Mouse (Mus musculus) testis, adult 2 months (tissue): Measurements from ENCODE around the gene Atf7ip. TPM values are rescaled to one million over a fixed set of nuclear protein-coding genes. Genes with fewer than 3 reads are reported as not detected.

Source experiments
- H3K27ac ChIP-seq: fragments of 200-500 bp; 2 replicates; pipeline ENCODE4 v1.5.1; 2012; ENCODE audit warnings: low read depth, low read length; ENCODE audit not compliant: control insufficient read depth, insufficient read depth
- H3K27me3 ChIP-seq: fragments of 200-500 bp; 2 replicates; pipeline ENCODE4 v1.6.1; 2012; ENCODE audit warnings: mild to moderate bottlenecking, low read length, moderate library complexity; ENCODE audit not compliant: control insufficient read depth, insufficient read depth
- H3K36me3 ChIP-seq: fragments of 200-500 bp; 2 replicates; pipeline ENCODE4 v1.6.1; 2012; ENCODE audit warnings: mild to moderate bottlenecking, low read length; ENCODE audit not compliant: control insufficient read depth, insufficient read depth
- H3K4me1 ChIP-seq: fragments of 200-500 bp; 2 replicates; pipeline ENCODE4 v1.6.1; 2012; ENCODE audit warnings: low read length; ENCODE audit not compliant: control insufficient read depth, insufficient read depth
- H3K4me3 ChIP-seq: fragments of 200-500 bp; 2 replicates; pipeline ENCODE4 v1.5.1; 2012; ENCODE audit warnings: low read depth, mild to moderate bottlenecking, low read length, moderate library complexity, mixed read lengths; ENCODE audit not compliant: control insufficient read depth
- CTCF ChIP-seq: fragments of 200-500 bp; IDR thresholded peaks from 2 replicates; pipeline ENCODE4 v1.5.1; 2012; ENCODE audit warnings: low read depth, mild to moderate bottlenecking, inconsistent platforms, low read length, moderate library complexity; ENCODE audit not compliant: control insufficient read depth, insufficient read depth, insufficient replicate concordance
- POLR2A ChIP-seq: fragments of 200-500 bp; IDR thresholded peaks from 2 replicates; pipeline ENCODE4 v1.6.1; 2012; ENCODE audit warnings: low read depth, mild to moderate bottlenecking, inconsistent platforms, low read length, moderate library complexity; ENCODE audit not compliant: control insufficient read depth
- polyA plus RNA-seq: library from polyadenylated mRNA; depleted of rRNA; stranded (reverse); fragments of >200 nt; gene quantifications from 2 replicates; pipeline ENCODE4 v1.2.3, GENCODE M21; 2012

The Atf7ip gene
- polyA plus RNA-seq, 1 experiment, result 16.8 TPM

DNA sequence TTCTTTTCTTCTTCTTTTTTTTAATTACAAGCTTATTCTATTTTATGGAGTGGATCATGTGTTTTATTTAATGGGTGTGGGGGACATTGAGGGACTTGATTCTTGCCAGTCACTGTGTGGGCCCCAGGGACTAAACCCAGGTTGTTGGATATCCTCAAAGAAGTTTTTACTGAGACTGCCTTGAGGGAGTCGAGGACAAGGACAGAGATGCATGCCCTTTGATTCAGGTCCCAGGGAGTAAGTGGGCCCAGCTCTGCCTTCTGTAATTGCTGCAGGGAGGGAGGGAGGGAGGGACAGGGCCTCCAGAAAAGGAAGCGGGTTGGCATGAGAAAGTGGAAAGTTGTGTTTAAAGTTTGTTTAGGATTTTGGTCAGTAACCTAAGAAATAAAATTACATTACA, 23.2 kb downstream of the Atf7ip start:
- no peaks in the 10 kb centered on the region for H3K27me3 ChIP-seq
- H3K36me3 ChIP-seq, result no peaks in the 10 kb centered on the region
- TF ChIP-seq CTCF, result no peak
- no peak for TF ChIP-seq POLR2A
- H3K27ac ChIP-seq, result no peak overlapping the region
- H3K4me1 ChIP-seq, result 0 out of 2 replicates have a peak, but pooled peaks cover 2% of the 10 kb centered on the region
- no peak overlapping the region for H3K4me3 ChIP-seq

DNA sequence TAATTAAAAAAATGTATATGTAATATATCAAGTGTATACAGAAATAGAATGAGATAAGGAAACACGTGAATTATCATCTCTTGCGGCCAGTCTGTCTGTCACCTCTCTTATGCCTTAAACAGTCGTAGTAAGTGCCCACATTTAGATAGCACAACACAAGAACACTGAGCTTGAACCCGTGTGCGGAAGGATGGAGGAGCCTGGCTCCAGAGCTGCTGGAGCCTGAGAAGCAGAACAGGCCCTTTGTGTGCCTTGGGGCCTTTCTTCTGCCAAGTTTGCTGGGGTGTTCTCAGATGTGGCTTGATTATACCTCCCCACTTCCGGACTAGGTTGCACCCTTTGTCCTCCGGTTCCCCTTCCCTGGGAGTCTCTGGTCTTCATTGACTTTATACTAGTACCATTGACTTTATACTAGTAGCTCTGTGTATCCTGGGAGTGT, 25.8 kb downstream of the Atf7ip start:
- no peak for TF ChIP-seq CTCF
- TF ChIP-seq POLR2A, result no peak
- Histone ChIP-seq H3K27ac (peak overlapping the region; percentile 3; the same call in 1 of the 2 replicates), H3K27me3 (no peaks in the 10 kb centered on the region), H3K36me3 (no peaks in the 10 kb centered on the region; the same call in 1 of the 2 replicates), H3K4me1 (no peaks in the 10 kb centered on the region), H3K4me3 (no peak overlapping the region)

DNA sequence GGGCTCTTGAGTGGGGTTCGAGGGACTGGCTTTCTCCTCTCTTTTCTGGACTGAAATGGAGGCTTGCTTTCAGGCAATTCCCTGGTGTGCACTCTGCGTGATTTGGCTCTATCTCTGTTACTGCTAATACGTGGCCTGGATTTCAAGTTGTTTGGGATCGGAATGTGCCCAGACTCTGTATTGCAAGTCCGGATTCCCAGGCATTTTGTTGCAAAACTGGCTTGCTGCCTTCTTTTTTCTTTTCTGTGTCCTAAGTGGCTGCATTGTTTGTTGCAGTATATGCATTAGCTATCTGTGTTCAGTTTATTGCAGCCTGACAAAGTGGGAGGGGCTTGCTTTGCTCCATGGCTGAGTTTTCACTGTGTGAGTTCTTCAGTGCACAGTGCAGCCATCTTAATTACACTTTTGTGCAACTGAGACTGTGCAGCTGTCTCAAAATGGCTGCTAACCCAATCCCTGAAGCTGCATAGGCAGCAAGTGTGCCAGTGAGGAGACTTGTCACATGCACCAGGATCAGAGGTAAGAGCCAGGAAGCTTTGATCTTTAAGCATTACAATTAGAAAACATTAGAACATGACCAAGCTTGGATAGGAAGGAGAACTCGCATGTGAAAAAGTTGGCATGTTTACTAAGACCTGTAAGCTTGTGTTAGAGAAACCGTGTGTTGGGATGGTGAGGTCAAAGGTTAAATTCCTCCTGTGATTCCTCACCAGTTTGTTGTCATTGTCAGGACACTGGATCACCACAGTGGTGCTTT, 26.7 kb downstream of the Atf7ip start:
- Histone ChIP-seq H3K27ac (peak overlapping the region; percentile 64), H3K36me3 (no peaks in the 10 kb centered on the region; the same call in 1 of the 2 replicates), H3K4me3 (no peak overlapping the region), H3K4me1 (no peaks in the 10 kb centered on the region), H3K27me3 (no peaks in the 10 kb centered on the region)
- TF ChIP-seq POLR2A, result no peak
- no peak for TF ChIP-seq CTCF

- no peaks in the 10 kb centered on the region for H3K27me3 ChIP-seq
- H3K36me3 ChIP-seq, result no peaks in the 10 kb centered on the region; the same call in 1 of the 2 replicates
- no peak overlapping the region for H3K27ac ChIP-seq
- H3K4me3 ChIP-seq, result no peak overlapping the region
- no peaks in the 10 kb centered on the region for H3K4me1 ChIP-seq
- TF ChIP-seq CTCF, result no peak
- TF ChIP-seq POLR2A, result no peak
Measured at GRCm38 (mm10) chr6:136533804-136534203, 27.8 kb downstream of the Atf7ip start.

GRCm38 (mm10) chr6:136534444-136534843, 28.5 kb downstream of the Atf7ip start:
- Histone ChIP-seq H3K4me3 (no peak overlapping the region), H3K27ac (no peak overlapping the region), H3K27me3 (no peaks in the 10 kb centered on the region), H3K36me3 (no peaks in the 10 kb centered on the region; the same call in 1 of the 2 replicates), H3K4me1 (no peaks in the 10 kb centered on the region)
- TF ChIP-seq POLR2A, result no peak
- TF ChIP-seq CTCF, result no peak

DNA sequence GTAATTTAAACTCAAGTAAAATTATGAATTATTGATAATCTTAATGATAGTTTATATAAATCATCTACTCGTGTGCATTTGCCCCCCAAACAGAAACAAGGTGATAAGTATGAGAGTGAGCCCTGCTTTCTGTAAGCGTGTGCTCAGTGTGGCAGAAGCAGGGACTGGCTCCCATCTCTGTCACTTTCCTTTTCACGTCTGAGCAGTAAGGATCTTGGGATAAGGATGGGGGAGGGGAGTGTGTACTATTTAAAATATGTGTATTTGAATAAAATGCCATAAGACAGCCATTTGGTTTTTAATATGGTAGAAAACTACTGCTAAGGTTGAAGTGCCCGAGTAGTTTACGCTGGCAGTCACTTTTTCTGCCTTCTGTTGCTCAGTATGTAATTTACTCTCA, 29.2 kb downstream of the Atf7ip start:
- H3K4me3 ChIP-seq, result no peak overlapping the region
- H3K36me3 ChIP-seq, result no peaks in the 10 kb centered on the region; the same call in 1 of the 2 replicates
- no peaks in the 10 kb centered on the region for H3K4me1 ChIP-seq
- TF ChIP-seq CTCF (no peak), POLR2A (no peak)
- H3K27me3 ChIP-seq, result no peaks in the 10 kb centered on the region
- H3K27ac ChIP-seq, result no peak overlapping the region

GRCm38 (mm10) chr6:136536121-136536520, 30.2 kb downstream of the Atf7ip start:
- no peaks in the 10 kb centered on the region for H3K4me1 ChIP-seq
- H3K27ac ChIP-seq, result no peak overlapping the region
- TF ChIP-seq CTCF, result no peak
- no peak for TF ChIP-seq POLR2A
- H3K4me3 ChIP-seq, result no peak overlapping the region
- H3K36me3 ChIP-seq, result no peaks in the 10 kb centered on the region; the same call in 1 of the 2 replicates
- no peaks in the 10 kb centered on the region for H3K27me3 ChIP-seq

DNA sequence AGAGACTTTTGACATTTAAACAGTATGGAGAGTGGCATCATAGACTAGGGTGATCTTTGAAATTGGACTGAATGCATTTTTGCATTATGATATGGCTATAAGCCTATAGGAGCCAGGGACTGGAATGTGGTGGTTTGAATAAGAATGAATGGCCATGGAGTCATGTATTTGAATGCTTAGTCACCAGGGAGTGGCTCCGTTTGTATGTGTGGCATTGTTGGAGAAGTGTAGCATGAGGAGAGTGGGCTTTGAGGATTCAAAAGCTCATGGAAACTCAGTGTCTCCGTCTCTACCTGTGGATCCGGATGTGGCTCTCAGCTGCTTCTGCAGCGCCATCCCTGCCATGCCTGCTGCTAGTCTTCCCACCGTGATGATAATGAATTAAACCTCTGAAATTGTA, 35.4 kb downstream of the Atf7ip start:
- H3K4me3 ChIP-seq, result no peak overlapping the region
- no peaks in the 10 kb centered on the region; the same call in 1 of the 2 replicates for H3K36me3 ChIP-seq
- no peak overlapping the region for H3K27ac ChIP-seq
- no peaks in the 10 kb centered on the region for H3K4me1 ChIP-seq
- no peaks in the 10 kb centered on the region for H3K27me3 ChIP-seq
- TF ChIP-seq CTCF, result no peak
- TF ChIP-seq POLR2A, result no peak
